8 mouse cellular contexts compared by ENCODE assay signal in genomic region chr3:105958974-105959580, GRCm38 (mm10). TPM values are rescaled to one million over a fixed set of nuclear protein-coding genes. Genes with fewer than 3 reads are reported as not detected.
DNase-seq lines count a peak whose midpoint lies in the region; ATAC-seq lines count a peak whose summit lies in the region.

Gene Wdr77, plus strand, starts transcription at chr3:105959369.

- peak; percentile 100 for DNase-seq in Muller cell, postnatal 12 days (ENCODE audit: inconsistent ontology term)
- peak; percentile 96 for DNase-seq in cerebellum, adult 9-11 months
- DNase-seq in frontal cortex, adult 2 months (ENCODE audit: extremely low spot score in 1 of 2, low spot score in 1 of 2): peak; percentile 94 to 97
- peak; percentile 99 for DNase-seq in hindbrain, embryonic 11.5 days (ENCODE audit: low spot score)
- peak; percentile 92 to 96 for DNase-seq in layer of hippocampus, postnatal 10 days (ENCODE audit: low spot score in 2 of 2)
- peak; percentile 98 for DNase-seq in lung, postnatal 10 days
- peak; percentile 93 for DNase-seq in ovary, postnatal 36 days (ENCODE audit: low spot score)
- peak; percentile 96 for DNase-seq in thymus, postnatal 25 days

- H3K4me1 ChIP-seq in hindbrain, embryonic 11.5 days (replicated peaks; ENCODE audit: control insufficient read depth, insufficient read depth, low read length): 0 out of 2 replicates have a peak, but pooled peaks cover 6% of the 10 kb centered on the region

- H3K4me3 ChIP-seq in hindbrain, embryonic 11.5 days (ENCODE audit: low read depth, low read length): peak within 1 kb of the TSS; percentile 88

- H3K4me2 ChIP-seq in hindbrain, embryonic 11.5 days (replicated peaks; ENCODE audit: low read depth, low read length): peak within 1 kb of the TSS; percentile 76

- under 1% methylated on average over 52 of the region's 52 CpGs for WGBS in hindbrain, embryonic 11.5 days

- no peaks in the 10 kb centered on the region for H3K27me3 ChIP-seq in hindbrain, embryonic 11.5 days (ENCODE audit: control insufficient read depth, insufficient read depth, low read length)

- ATAC-seq in hindbrain, embryonic 11.5 days (ENCODE audit: low FRiP score): peak; percentile 98

- peak within 1 kb of the TSS; percentile 84 for H3K27ac ChIP-seq in hindbrain, embryonic 11.5 days (ENCODE audit: low read depth, low read length)

- H3K36me3 ChIP-seq in hindbrain, embryonic 11.5 days (ENCODE audit: control insufficient read depth, insufficient read depth, low read length): 0 out of 2 replicates have a peak, but pooled peaks cover 2% of the 10 kb centered on the region

- H3K9ac ChIP-seq in hindbrain, embryonic 11.5 days (ENCODE audit: low read depth, low read length): peak within 1 kb of the TSS; percentile 95

- H3K9me3 ChIP-seq in hindbrain, embryonic 11.5 days (ENCODE audit: control insufficient read depth, low read length): no peaks in the 10 kb centered on the region

RNA-seq across cellular contexts. Expression of gene Wdr77, which starts in this region (rescaled TPM):
- 48.1 and 52.1 TPM in 2 replicates for polyA plus RNA-seq in frontal cortex, adult 2 months (2012; rRNA removed)
- 108 and 125 TPM in 2 replicates for polyA plus RNA-seq in hindbrain, embryonic 11.5 days (2014; fragmentation: Nextera tagmentation; extraction: Ambion mirVana)
- 10 to 100 TPM; 62.4 to 63.4 TPM for total RNA-seq in layer of hippocampus, postnatal 10 days (2021)

Comparison
In these comparisons a context has a peak if more than half of its experiments do, and no peak if none do; other contexts are left out.
1. Peak in every context shown above with its lines: DNase-seq, ATAC-seq, H3K4me3 ChIP-seq and H3K27ac ChIP-seq.